Mouse (Mus musculus) CD4-positive, CD25-positive, alpha-beta regulatory T cell, adult 4 months (primary cell): ENCODE measurements around the gene Lonrf2. TPM values are rescaled to one million over a fixed set of nuclear protein-coding genes. Genes with fewer than 3 reads are reported as not detected.

ENCODE experiments used
- ATAC-seq: one replicate; pipeline ENCODE4 v1.8.0; 2017
- polyA plus RNA-seq, 2 experiments: library from polyadenylated mRNA; unstranded; fragments of 100-300 nt; shearing (Covaris generic); gene quantifications; one replicate each; pipeline ENCODE4 v1.2.1; 2017

The Lonrf2 gene
- polyA plus RNA-seq, 2 experiments from 2014 or later = not detected

GRCm38 (mm10) chr1:38766661-38767572, 69.6 kb downstream of the Lonrf2 start:
- no peak for ATAC-seq

- ATAC-seq = no peak
Measured at GRCm38 (mm10) chr1:38766254-38766653, 70.3 kb downstream of the Lonrf2 start.

- ATAC-seq = no peak
Measured at GRCm38 (mm10) chr1:38763960-38764613, 72.4 kb downstream of the Lonrf2 start.

- ATAC-seq = no peak
Measured at GRCm38 (mm10) chr1:38760424-38760823, 76.1 kb downstream of the Lonrf2 start.

- ATAC-seq = no peak
Measured at GRCm38 (mm10) chr1:38757791-38758403, 78.6 kb downstream of the Lonrf2 start.

- ATAC-seq = no peak
Measured at GRCm38 (mm10) chr1:38743863-38744262, 92.6 kb downstream of the Lonrf2 start.

Other genes with a start within 250 kb of the Lonrf2 start
- 10 to 100 TPM; 11.9 to 15.1 TPM for gene Aff3, start 171.8 kb downstream of the Lonrf2 start, polyA plus RNA-seq
- gene Chst10, start 61.5 kb upstream of the Lonrf2 start, polyA plus RNA-seq = 10 to 100 TPM; 22.2 to 27.2 TPM
- not detected for gene Nms, start 102.4 kb upstream of the Lonrf2 start, polyA plus RNA-seq
- 100 to 1,000 TPM; 146 to 148 TPM for gene Pdcl3, start 148.9 kb upstream of the Lonrf2 start, polyA plus RNA-seq